Mouse (Mus musculus) intestine, embryonic 16.5 days (tissue): ENCODE measurements around the gene Pih1d3. TPM values are rescaled to one million over a fixed set of nuclear protein-coding genes. Genes with fewer than 3 reads are reported as not detected.

Source experiments
- ATAC-seq: fragments of 200-750 bp; cut with Nextera tagmentation; 2 replicates; pipeline ENCODE4 v1.8.0; 2017; ENCODE audit warnings: moderate TSS enrichment, moderate library complexity
- H3K27ac ChIP-seq: fragments of 300-500 bp; sonication (generic); 2 replicates; pipeline ENCODE4 v1.5.1; 2014; ENCODE audit warnings: mild to moderate bottlenecking, low read length
- H3K27me3 ChIP-seq: fragments of 300-500 bp; sonication (generic); replicated peaks from 2 replicates; pipeline ENCODE4 v1.6.1; 2014; ENCODE audit warnings: low read length, control low read depth, mixed read lengths; ENCODE audit not compliant: control insufficient read depth, insufficient read depth
- H3K36me3 ChIP-seq: fragments of 300-500 bp; sonication (generic); 2 replicates; pipeline ENCODE4 v1.6.1; 2014; ENCODE audit warnings: low read length, control low read depth; ENCODE audit not compliant: control insufficient read depth, insufficient read depth
- H3K4me1 ChIP-seq: fragments of 300-500 bp; sonication (generic); 2 replicates; pipeline ENCODE4 v1.6.1; 2014; ENCODE audit warnings: low read length, control low read depth, mixed read lengths; ENCODE audit not compliant: control insufficient read depth, insufficient read depth
- H3K4me2 ChIP-seq: fragments of 300-500 bp; sonication (generic); 2 replicates; pipeline ENCODE4 v1.6.1; 2014; ENCODE audit warnings: low read depth, low read length, control low read depth
- H3K4me3 ChIP-seq: fragments of 300-500 bp; sonication (generic); 2 replicates; pipeline ENCODE4 v1.5.1; 2014; ENCODE audit warnings: mild to moderate bottlenecking, low read length
- H3K9ac ChIP-seq: fragments of 300-500 bp; sonication (generic); 2 replicates; pipeline ENCODE4 v1.6.1; 2014; ENCODE audit warnings: low read depth, low read length
- H3K9me3 ChIP-seq: fragments of 300-500 bp; sonication (generic); 2 replicates; pipeline ENCODE4 v1.6.1; 2016; ENCODE audit warnings: low read length, control low read depth; ENCODE audit not compliant: control insufficient read depth
- WGBS: fragments of 180-500 bp; shearing (Covaris S2); extraction: QIAGEN DNeasy Blood & Tissue Kit; methylation state at CpG from one replicate; pipeline ENCODE4 v1.1.7; 2014; 5-methylcytosine and 5-hydroxymethylcytosine counted together
- polyA plus RNA-seq: library from polyadenylated mRNA; unstranded; fragments of >200 nt; fragmentation: Nextera tagmentation; extraction: Ambion mirVana; gene quantifications from 2 replicates; pipeline ENCODE4 v1.2.1, GENCODE M21; 2015

Pih1d3 gene
- polyA plus RNA-seq, 1 experiment from 2014 or later, result not detected

DNA sequence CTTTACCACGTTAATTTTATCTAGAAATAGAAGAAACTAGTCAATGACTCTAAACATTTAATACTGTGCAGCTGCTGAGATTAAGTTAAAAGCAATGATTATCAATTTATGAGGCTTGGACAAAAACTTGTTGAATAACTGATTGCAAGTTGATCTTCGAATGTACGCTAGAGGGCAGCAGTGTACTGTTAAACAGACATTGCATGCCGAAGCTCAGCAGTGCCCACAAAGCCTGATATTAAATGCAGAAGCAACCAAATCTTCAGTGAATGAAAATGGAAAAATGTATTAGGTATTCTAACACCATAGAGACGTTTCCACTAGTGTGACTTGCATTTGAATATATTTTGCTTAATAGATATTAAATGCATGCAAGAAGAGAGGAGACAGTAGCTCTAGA, 12.5 kb upstream of the Pih1d3 start:
- H3K27me3 ChIP-seq, result no peaks in the 10 kb centered on the region
- no peak for ATAC-seq
- no peak overlapping the region for H3K4me3 ChIP-seq
- WGBS, result under 1% methylated on average over 5 of the region's 5 CpGs
- H3K27ac ChIP-seq, result no peak overlapping the region
- H3K9me3 ChIP-seq, result no peaks in the 10 kb centered on the region
- H3K4me1 ChIP-seq, result no peaks in the 10 kb centered on the region
- H3K36me3 ChIP-seq, result no peaks in the 10 kb centered on the region
- no peak overlapping the region for H3K9ac ChIP-seq
- no peak overlapping the region for H3K4me2 ChIP-seq

DNA sequence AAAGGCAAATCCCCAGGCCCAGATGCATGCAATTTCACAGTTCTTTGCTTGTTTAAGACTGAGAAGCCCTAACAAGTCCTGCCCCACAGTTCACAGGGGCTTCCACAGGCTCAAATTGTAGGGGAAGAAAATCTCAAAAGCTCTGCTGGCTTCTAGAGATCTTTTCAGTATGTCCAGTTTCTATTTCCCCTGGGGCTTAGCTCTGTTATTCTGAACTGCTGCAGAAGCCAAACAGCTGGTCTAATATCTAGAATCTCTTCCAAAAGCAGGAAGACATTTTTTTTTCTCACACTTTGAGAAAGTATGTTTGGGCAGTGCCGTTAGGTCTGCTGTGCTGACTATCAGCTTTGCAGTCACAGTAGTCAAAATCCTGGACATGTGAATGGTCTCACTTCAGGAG, 7.8 kb upstream of the Pih1d3 start:
- H3K9me3 ChIP-seq, result no peaks in the 10 kb centered on the region
- no peak overlapping the region for H3K27ac ChIP-seq
- H3K4me1 ChIP-seq, result no peaks in the 10 kb centered on the region
- 66% methylated on average over 1 of the region's 1 CpGs for WGBS
- no peak overlapping the region for H3K4me2 ChIP-seq
- no peaks in the 10 kb centered on the region for H3K27me3 ChIP-seq
- ATAC-seq, result no peak
- no peak overlapping the region for H3K4me3 ChIP-seq
- no peaks in the 10 kb centered on the region for H3K36me3 ChIP-seq
- H3K9ac ChIP-seq, result no peak overlapping the region

GRCm38 (mm10) chr1:31220599-31221250, 1.9 kb upstream of the Pih1d3 start:
- Histone ChIP-seq H3K4me2 (no peak overlapping the region), H3K27ac (no peak overlapping the region)

DNA sequence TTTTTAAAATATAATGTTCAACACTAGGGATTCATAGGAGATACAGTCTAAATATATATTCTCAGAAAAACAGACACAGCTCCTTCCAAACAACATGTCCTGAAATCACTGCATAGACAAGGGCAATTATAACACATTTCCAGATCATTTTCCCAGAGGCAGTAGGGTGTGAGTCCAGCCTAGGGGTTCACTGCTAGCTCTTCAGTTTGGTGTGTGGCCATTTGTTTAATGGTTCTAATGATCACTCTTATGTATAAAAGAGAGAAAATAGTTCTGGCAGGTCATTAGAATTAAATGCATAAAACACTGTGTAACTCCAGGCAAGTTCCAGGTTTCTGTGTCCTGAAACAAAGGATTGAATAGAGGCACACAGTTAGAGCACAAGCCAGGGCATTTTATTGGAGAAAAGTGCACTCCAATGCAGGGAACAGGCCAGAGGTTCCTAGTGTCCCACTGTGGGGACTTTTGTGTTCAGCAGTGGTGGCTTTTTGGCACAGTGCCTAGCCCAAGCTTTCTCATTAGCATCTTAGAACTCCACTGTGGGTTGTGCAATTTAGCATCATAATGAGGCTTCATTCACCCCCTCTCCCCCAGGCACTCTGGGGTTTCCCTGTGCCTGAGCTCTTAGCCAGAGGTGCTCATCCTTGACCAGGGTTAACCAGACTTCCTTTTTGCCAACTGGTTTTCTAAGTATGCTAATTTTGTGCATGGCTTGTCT, 10.8 kb downstream of the Pih1d3 start:
- no peaks in the 10 kb centered on the region for H3K9me3 ChIP-seq
- H3K27me3 ChIP-seq, result no peaks in the 10 kb centered on the region
- no peaks in the 10 kb centered on the region for H3K4me1 ChIP-seq
- no peak overlapping the region for H3K9ac ChIP-seq
- no peak overlapping the region for H3K27ac ChIP-seq
- no peak overlapping the region for H3K4me2 ChIP-seq
- H3K36me3 ChIP-seq, result no peaks in the 10 kb centered on the region
- no peak for ATAC-seq
- no peak overlapping the region for H3K4me3 ChIP-seq

More at GRCm38 (mm10) chr1:31220599-31221250, 1.9 kb upstream of the Pih1d3 start:
- Histone ChIP-seq H3K4me3 (no peak overlapping the region), H3K9ac (no peak overlapping the region), H3K9me3 (no peaks in the 10 kb centered on the region), H3K27me3 (no peaks in the 10 kb centered on the region), H3K36me3 (no peaks in the 10 kb centered on the region), H3K4me1 (no peaks in the 10 kb centered on the region)
- 89% methylated on average over 4 of the region's 4 CpGs for WGBS
- no peak for ATAC-seq

DNA sequence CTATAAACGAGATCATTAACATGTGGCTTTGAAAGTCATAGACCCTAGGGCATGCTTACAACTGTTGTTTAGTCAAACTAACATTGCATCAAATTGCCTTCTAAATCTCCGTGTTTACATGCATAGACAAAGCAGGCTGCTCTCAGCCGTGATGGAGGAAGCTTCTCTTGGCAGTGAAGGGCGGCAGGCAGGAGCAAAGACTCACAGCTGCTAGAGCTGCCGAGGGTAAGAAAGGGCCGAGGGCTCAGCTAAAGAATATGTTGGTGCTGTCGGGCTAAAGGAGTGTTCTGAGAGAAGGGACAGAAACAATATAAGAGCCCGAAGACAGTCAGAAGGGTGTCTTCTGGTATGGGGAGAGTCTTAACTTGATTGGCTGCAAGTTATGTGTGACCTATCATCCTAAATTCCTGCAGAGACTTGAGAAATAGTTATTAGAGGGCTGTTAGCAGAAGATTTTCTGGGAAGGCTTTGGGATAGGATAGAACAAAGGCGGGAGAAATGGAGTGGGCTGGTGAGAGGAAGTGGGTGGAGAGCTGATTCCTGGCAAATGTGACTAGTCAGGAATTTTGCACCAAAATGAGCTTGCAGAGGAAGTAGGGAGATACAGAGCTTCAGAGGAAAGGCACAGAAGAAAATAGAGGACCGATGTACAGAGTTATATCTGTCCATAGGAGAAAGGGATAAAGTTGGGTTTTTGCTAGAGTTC, 37.7 kb downstream of the Pih1d3 start:
- WGBS, result 61% methylated on average over 10 of the region's 10 CpGs
- no peak overlapping the region for H3K4me2 ChIP-seq

More for the DNA sequence above, 37.7 kb downstream of the Pih1d3 start:
- peak; percentile 38 for ATAC-seq
- Histone ChIP-seq H3K36me3 (no peaks in the 10 kb centered on the region), H3K9me3 (no peaks in the 10 kb centered on the region), H3K9ac (no peak overlapping the region), H3K4me3 (no peak overlapping the region), H3K27ac (peak overlapping the region; percentile 44), H3K27me3 (no peaks in the 10 kb centered on the region), H3K4me1 (no peaks in the 10 kb centered on the region)

Other genes starting within 250 kb of the Pih1d3 start
- gene AC153137.1, start 244.9 kb upstream of the Pih1d3 start, polyA plus RNA-seq, result not detected in 2 replicates
- not detected in 2 replicates for gene Lgsn, start 46.4 kb upstream of the Pih1d3 start, polyA plus RNA-seq
- gene 4931428L18Rik, start 154 bp upstream of the Pih1d3 start, polyA plus RNA-seq, result not detected in 2 replicates